Mouse (Mus musculus) brown adipose tissue, adult 24 weeks (tissue): ENCODE data around the gene Cd28. TPM values are rescaled to one million over a fixed set of nuclear protein-coding genes. Genes with fewer than 3 reads are reported as not detected.

Experiments
- H3K27ac ChIP-seq: fragments of 200-500 bp; replicated peaks from 2 replicates; pipeline ENCODE4 v1.5.1; 2012; ENCODE audit warnings: low read depth, mild to moderate bottlenecking, low read length
- H3K4me1 ChIP-seq: fragments of 200-500 bp; 2 replicates; pipeline ENCODE4 v1.6.1; 2012; ENCODE audit warnings: low read length, mixed read lengths; ENCODE audit not compliant: control insufficient read depth, insufficient read depth, insufficient read length
- H3K4me3 ChIP-seq: fragments of 200-500 bp; 2 replicates; pipeline ENCODE4 v1.5.1; 2012; ENCODE audit warnings: low read depth, mild to moderate bottlenecking, low read length, moderate library complexity; ENCODE audit not compliant: insufficient read depth
- polyA plus RNA-seq: library from polyadenylated mRNA; stranded (reverse); fragments of >200 nt; gene quantifications from 2 replicates; pipeline ENCODE4 v1.2.4, GENCODE M21; 2012; ENCODE audit not compliant: missing spikeins, insufficient read depth, insufficient read length

Cd28 gene
- polyA plus RNA-seq: not detected in 2 replicates

- Histone ChIP-seq H3K27ac (peak within 1 kb of the TSS; percentile 82), H3K4me3 (0 out of 2 replicates have a peak within 1 kb of the TSS, but pooled peaks have one; percentile 1)
These were observed at the start of gene Cd28 for GRCm38 (mm10) chr1:60716567-60716966. TSS of gene Cd28 (plus strand) at chr1:60716800.

DNA sequence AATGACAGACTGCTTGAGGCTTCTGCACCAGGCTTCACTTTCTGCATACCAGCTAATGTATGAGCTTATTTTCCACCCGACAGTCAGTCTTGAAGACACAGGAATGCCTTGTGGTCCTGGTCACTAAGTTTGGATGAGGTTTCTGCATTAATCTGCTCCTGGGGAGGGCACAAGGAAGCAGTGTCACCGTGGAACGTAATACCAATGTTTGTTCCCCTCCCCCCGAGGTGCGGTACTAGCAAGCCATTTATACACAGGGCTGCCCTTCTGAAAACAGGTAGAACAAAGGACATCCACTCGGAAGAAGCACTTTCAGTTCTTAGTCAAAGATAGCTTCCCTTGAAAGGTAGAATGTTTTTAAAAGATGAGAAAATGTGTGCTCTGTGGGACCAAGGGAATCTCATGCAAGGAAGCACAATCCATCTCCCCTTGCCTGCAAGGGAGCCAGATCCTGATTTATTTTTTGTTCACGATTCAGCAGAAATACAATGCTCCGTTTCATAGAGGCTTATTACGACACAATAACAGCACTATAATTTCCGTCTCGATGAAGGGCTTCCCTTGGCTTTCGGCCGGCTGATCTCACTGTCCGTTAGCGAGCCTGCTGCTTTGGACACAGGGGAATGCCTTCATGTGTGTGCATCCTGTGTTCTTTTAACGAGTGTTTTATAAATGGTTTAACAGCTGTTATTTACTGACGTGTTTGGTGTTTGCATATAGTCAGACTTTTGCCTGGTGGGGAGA is 48.6 kb upstream of the Cd28 start:
- Histone ChIP-seq H3K27ac (peak overlapping the region; percentile 63), H3K4me3 (peak overlapping the region; percentile 52), H3K4me1 (peaks cover 10% of the 10 kb centered on the region)

More at GRCm38 (mm10) chr1:60716567-60716966, at the start of gene Cd28:
- peaks cover 18% of the 10 kb centered on the region for H3K4me1 ChIP-seq

DNA sequence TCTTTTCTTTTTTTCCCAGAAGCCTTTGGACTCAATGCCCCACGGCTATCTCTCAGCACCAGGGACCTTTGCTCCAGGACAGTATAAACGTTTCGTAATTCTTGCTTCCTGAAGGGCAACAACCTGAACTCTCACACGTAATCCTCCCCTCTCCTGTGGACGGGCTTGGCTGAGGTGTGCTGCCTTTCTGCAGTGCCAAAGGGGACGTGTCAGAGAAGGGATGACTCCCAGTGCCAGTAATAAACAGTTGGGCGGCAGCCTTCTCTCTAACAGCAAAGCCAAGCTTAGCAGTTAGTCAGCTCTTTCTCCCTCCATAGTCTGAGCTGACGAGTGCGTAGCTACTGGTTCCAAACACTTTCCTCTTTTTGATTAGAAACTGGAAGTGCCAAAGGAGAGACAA is 47.6 kb upstream of the Cd28 start:
- Histone ChIP-seq H3K4me3 (0 out of 2 replicates have a peak overlapping the region, but pooled peaks have one; percentile 3), H3K27ac (peak overlapping the region; percentile 77), H3K4me1 (peaks cover 10% of the 10 kb centered on the region)

- Histone ChIP-seq H3K4me1 (peaks cover 10% of the 10 kb centered on the region), H3K27ac (peak overlapping the region; percentile 77), H3K4me3 (no peak overlapping the region)
These were observed 46.9 kb upstream of the Cd28 start for GRCm38 (mm10) chr1:60669664-60670063.

GRCm38 (mm10) chr1:60670172-60670571 is 46.4 kb upstream of the Cd28 start:
- no peak overlapping the region for H3K27ac ChIP-seq
- H3K4me1 ChIP-seq: peaks cover 10% of the 10 kb centered on the region
- no peak overlapping the region for H3K4me3 ChIP-seq

GRCm38 (mm10) chr1:60683766-60684165 is 32.8 kb upstream of the Cd28 start:
- no peak overlapping the region for H3K27ac ChIP-seq
- no peaks in the 10 kb centered on the region; the same call in 1 of the 2 replicates for H3K4me1 ChIP-seq
- no peak overlapping the region for H3K4me3 ChIP-seq

DNA sequence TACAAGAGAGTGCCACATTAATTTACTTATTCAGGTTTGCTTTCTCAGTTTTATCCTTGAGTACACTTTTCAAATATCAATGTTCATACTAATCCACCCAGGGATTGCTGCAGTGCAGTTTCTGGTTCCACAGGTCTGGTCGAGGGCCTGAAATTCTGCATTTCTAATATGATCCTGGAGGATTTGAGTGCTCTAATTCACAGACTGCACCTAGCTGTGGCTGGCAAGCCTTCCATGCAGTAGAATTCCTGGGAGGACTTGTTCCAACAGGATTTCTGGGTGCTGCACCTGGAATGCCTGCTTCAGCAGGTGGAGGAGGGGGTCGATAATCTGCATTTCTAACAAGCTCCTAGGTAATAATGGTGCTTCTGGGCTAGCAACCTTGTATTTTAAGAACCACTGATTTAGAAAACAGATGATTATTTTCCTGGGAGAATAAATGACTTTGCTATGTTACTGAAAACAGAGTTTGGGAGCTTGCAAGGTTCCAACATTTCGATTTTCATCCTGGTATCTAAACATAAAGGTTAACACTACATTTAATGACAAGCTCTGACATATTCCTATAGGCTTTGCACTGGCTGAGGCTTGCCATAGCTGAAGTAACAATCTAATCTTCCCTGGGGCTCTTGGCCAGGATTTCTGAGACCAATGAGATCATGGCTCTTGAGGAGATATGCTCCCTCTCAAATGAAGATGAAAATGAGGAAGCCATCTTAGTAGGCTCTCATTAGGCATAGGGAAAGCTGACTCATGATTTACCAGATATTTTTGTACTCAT is 20.3 kb upstream of the Cd28 start:
- Histone ChIP-seq H3K27ac (no peak overlapping the region), H3K4me3 (no peak overlapping the region), H3K4me1 (no peaks in the 10 kb centered on the region)

- H3K4me3 ChIP-seq: no peak overlapping the region
- H3K4me1 ChIP-seq: 0 out of 2 replicates have a peak, but pooled peaks cover 2% of the 10 kb centered on the region
- peak overlapping the region; percentile 50 for H3K27ac ChIP-seq
These were observed 14.0 kb upstream of the Cd28 start for GRCm38 (mm10) chr1:60702641-60703040.

DNA sequence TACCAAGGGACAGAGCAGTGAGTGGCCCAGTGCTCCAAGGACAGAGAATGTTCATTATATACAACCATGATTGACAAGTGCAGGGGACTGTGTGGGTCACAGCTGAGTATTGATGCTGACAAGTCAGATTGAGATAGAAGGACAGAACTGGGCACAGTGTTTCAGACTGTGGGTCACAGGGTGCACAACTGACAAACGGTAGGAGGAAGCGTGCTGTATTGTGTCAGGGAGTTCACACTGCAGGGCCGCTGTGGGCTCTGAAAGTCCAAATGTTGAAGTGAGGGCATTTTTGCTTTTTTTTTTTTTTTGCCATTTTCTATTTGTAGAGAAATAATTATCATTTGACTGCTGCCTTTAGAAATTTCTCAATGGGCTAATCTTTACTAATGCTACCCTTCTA is 3.4 kb upstream of the Cd28 start:
- no peak overlapping the region for H3K27ac ChIP-seq
- H3K4me1 ChIP-seq: peaks cover 16% of the 10 kb centered on the region
- H3K4me3 ChIP-seq: no peak overlapping the region

- H3K27ac ChIP-seq: peak overlapping the region; percentile 75
These were observed 876 bp upstream of the Cd28 start for GRCm38 (mm10) chr1:60715651-60716196.

GRCm38 (mm10) chr1:60718580-60718979 is 2.0 kb downstream of the Cd28 start:
- peaks cover 18% of the 10 kb centered on the region for H3K4me1 ChIP-seq

More at GRCm38 (mm10) chr1:60715651-60716196, 876 bp upstream of the Cd28 start:
- 0 out of 2 replicates have a peak overlapping the region, but pooled peaks have one; percentile 1 for H3K4me3 ChIP-seq
- H3K4me1 ChIP-seq: peaks cover 18% of the 10 kb centered on the region

DNA sequence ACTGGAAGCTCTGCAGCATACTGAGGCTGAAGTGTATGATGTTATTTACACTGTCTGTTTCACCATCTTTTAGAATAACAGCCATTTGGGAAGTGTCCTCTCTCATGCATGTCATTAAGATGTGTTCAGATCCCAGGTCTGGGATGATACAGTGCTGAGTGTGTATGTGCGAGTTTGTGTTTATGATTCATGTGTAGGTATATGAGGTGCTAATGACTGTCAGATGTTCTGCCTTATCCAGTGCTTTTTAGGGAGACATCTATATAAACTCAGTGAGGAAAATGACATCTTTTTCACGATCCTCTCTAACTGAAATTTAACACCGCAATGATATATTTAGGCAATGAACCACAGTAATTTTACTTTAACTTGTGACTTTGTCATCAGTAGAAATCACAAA is 7.0 kb downstream of the Cd28 start:
- Histone ChIP-seq H3K4me1 (no peaks in the 10 kb centered on the region), H3K27ac (no peak overlapping the region)

More at GRCm38 (mm10) chr1:60718580-60718979, 2.0 kb downstream of the Cd28 start:
- peak overlapping the region; percentile 80 for H3K27ac ChIP-seq
- no peak overlapping the region for H3K4me3 ChIP-seq

GRCm38 (mm10) chr1:60731940-60732339 is 15.3 kb downstream of the Cd28 start:
- H3K4me3 ChIP-seq: no peak overlapping the region
- peaks cover 10% of the 10 kb centered on the region for H3K4me1 ChIP-seq
- 0 out of 2 replicates have a peak overlapping the region, but pooled peaks have one; percentile 9 for H3K27ac ChIP-seq

More for the DNA sequence above, 7.0 kb downstream of the Cd28 start:
- H3K4me3 ChIP-seq: no peak overlapping the region

- Histone ChIP-seq H3K4me1 (peaks cover 10% of the 10 kb centered on the region), H3K27ac (peak overlapping the region; percentile 42), H3K4me3 (no peak overlapping the region)
These were observed 18.7 kb downstream of the Cd28 start for GRCm38 (mm10) chr1:60735072-60735907.
